Mouse (Mus musculus) lung, embryonic 14.5 days (tissue): ENCODE results near the gene 4933402N03Rik. TPM values are rescaled to one million over a fixed set of nuclear protein-coding genes. Genes with fewer than 3 reads are reported as not detected.
A peak's percentile ranks its signal among the peaks of the same experiment; 100 is the strongest.

Source experiments
- ATAC-seq: fragments of 200-750 bp; cut with Nextera tagmentation; 2 replicates; pipeline ENCODE4 v1.8.0; 2017; ENCODE audit warnings: mild to moderate bottlenecking, moderate TSS enrichment, moderate library complexity; ENCODE audit not compliant: insufficient read depth
- DNase-seq: peaks from one replicate; pipeline ENCODE4 v3.0.0-alpha.2; 2015
- H3K27ac ChIP-seq: fragments of 300-500 bp; sonication (generic); 2 replicates; pipeline ENCODE4 v1.5.1; 2014; ENCODE audit warnings: low read depth, mild to moderate bottlenecking, moderate library complexity
- H3K27me3 ChIP-seq: fragments of 300-500 bp; sonication (generic); 2 replicates; pipeline ENCODE4 v1.6.1; 2014; ENCODE audit warnings: low read length, control low read depth; ENCODE audit not compliant: insufficient read depth
- H3K36me3 ChIP-seq: fragments of 300-500 bp; sonication (generic); 2 replicates; pipeline ENCODE4 v1.6.1; 2014; ENCODE audit warnings: control low read depth; ENCODE audit not compliant: insufficient read depth
- H3K4me1 ChIP-seq: fragments of 300-500 bp; sonication (generic); 2 replicates; pipeline ENCODE4 v1.6.1; 2014; ENCODE audit warnings: antibody characterized with exemption, control low read depth; ENCODE audit not compliant: insufficient read depth
- H3K4me2 ChIP-seq: fragments of 300-500 bp; sonication (generic); 2 replicates; pipeline ENCODE4 v1.6.1; 2014; ENCODE audit warnings: mild to moderate bottlenecking
- H3K4me3 ChIP-seq: fragments of 300-500 bp; sonication (generic); 2 replicates; pipeline ENCODE4 v1.5.1; 2014; ENCODE audit warnings: low read depth, low read length
- H3K9ac ChIP-seq: fragments of 300-500 bp; sonication (generic); 2 replicates; pipeline ENCODE4 v1.6.1; 2014
- H3K9me3 ChIP-seq: fragments of 300-500 bp; sonication (generic); 2 replicates; pipeline ENCODE4 v1.6.1; 2016; ENCODE audit warnings: low read depth, low read length, control low read depth
- CTCF ChIP-seq: IDR thresholded peaks from 2 replicates; pipeline ENCODE4 v1.5.1; 2016; ENCODE audit warnings: antibody characterized with exemption, low read depth
- WGBS: fragments of 180-500 bp; shearing (Covaris S2); extraction: QIAGEN DNeasy Blood & Tissue Kit; methylation state at CpG from one replicate; pipeline ENCODE4 v1.1.7; 2014; 5-methylcytosine and 5-hydroxymethylcytosine counted together
- polyA plus RNA-seq: library from polyadenylated mRNA; unstranded; fragments of >200 nt; fragmentation: Nextera tagmentation; extraction: Ambion mirVana; gene quantifications from 2 replicates; pipeline ENCODE4 v1.2.1, GENCODE M21; 2014

Gene 4933402N03Rik
- not detected in 2 replicates for polyA plus RNA-seq

DNA sequence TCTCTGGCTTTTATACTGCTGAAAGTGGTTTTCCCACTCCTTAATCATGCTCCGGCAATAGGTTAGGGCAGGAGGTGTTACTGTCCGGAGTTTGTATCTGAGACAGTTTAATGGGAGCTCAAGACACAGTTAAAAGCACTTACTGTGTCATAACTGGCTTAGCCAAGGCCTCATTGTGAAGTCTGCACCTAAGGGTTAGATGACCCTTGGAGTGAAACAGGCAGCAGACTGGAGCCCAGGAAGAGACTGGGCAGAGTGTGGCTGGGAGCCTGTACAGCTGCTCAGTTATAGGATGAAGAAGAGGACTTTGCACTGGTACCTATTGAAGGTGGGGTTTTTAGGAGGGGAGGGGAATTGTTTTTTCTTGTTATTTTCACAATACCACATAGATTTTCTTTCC, at the start of gene 4933402N03Rik:
Gene 4933402N03Rik (minus strand): TSS at position 101 of the 400 bp plus-strand sequence.
- H3K27me3 ChIP-seq, result no peaks in the 10 kb centered on the region
- no peak within 1 kb of the TSS for H3K9ac ChIP-seq
- no peaks in the 10 kb centered on the region for H3K4me1 ChIP-seq
- DNase-seq (no peak), ATAC-seq (no peak)
- TF ChIP-seq CTCF, result no peak
- no peak within 1 kb of the TSS for H3K27ac ChIP-seq
- no peaks in the 10 kb centered on the region for H3K36me3 ChIP-seq
- no peak within 1 kb of the TSS for H3K4me3 ChIP-seq
- 74% methylated on average over 2 of the region's 2 CpGs for WGBS
- H3K9me3 ChIP-seq, result no peaks in the 10 kb centered on the region
- no peak within 1 kb of the TSS for H3K4me2 ChIP-seq

- H3K4me1 ChIP-seq, result no peaks in the 10 kb centered on the region
- no peaks in the 10 kb centered on the region for H3K9me3 ChIP-seq
- no peak overlapping the region for H3K9ac ChIP-seq
- H3K27me3 ChIP-seq, result no peaks in the 10 kb centered on the region
- H3K27ac ChIP-seq, result no peak overlapping the region
- H3K36me3 ChIP-seq, result no peaks in the 10 kb centered on the region
- no peak for DNase-seq
- no peak for TF ChIP-seq CTCF
- no peak overlapping the region for H3K4me3 ChIP-seq
- no peak overlapping the region for H3K4me2 ChIP-seq
- no peak for ATAC-seq
- WGBS, result 94% methylated on average over 14 of the region's 14 CpGs
Measured at GRCm38 (mm10) chr7:131187996-131188395, 41.9 kb upstream of the 4933402N03Rik start.

- no peak overlapping the region for H3K4me3 ChIP-seq
- ATAC-seq (no peak; the same call in 1 of the 2 replicates), DNase-seq (peak; percentile 35)
- H3K36me3 ChIP-seq, result no peaks in the 10 kb centered on the region
- no peaks in the 10 kb centered on the region for H3K9me3 ChIP-seq
- no peak for TF ChIP-seq CTCF
- no peaks in the 10 kb centered on the region for H3K27me3 ChIP-seq
- no peak overlapping the region for H3K4me2 ChIP-seq
- no peak overlapping the region for H3K9ac ChIP-seq
- H3K4me1 ChIP-seq, result no peaks in the 10 kb centered on the region
- WGBS, result 60% methylated on average over 8 of the region's 8 CpGs
- no peak overlapping the region for H3K27ac ChIP-seq
Measured at GRCm38 (mm10) chr7:131187047-131187446, 40.9 kb upstream of the 4933402N03Rik start.

GRCm38 (mm10) chr7:131184339-131184738, 38.2 kb upstream of the 4933402N03Rik start:
- Histone ChIP-seq H3K4me1 (no peaks in the 10 kb centered on the region), H3K9me3 (no peaks in the 10 kb centered on the region), H3K36me3 (no peaks in the 10 kb centered on the region), H3K9ac (no peak overlapping the region), H3K4me2 (no peak overlapping the region), H3K4me3 (no peak overlapping the region), H3K27ac (no peak overlapping the region), H3K27me3 (no peaks in the 10 kb centered on the region)
- peak; percentile 8 for DNase-seq
- ATAC-seq, result no peak
- no peak for TF ChIP-seq CTCF
- 57% methylated on average over 8 of the region's 8 CpGs for WGBS

GRCm38 (mm10) chr7:131182685-131183084, 36.6 kb upstream of the 4933402N03Rik start:
- Histone ChIP-seq H3K4me2 (no peak overlapping the region), H3K9me3 (no peaks in the 10 kb centered on the region), H3K36me3 (no peaks in the 10 kb centered on the region), H3K4me1 (no peaks in the 10 kb centered on the region), H3K27me3 (no peaks in the 10 kb centered on the region), H3K27ac (no peak overlapping the region), H3K9ac (no peak overlapping the region), H3K4me3 (no peak overlapping the region)
- DNase-seq (peak; percentile 56), ATAC-seq (no peak)
- peak; percentile 72 for TF ChIP-seq CTCF
- 39% methylated on average over 4 of the region's 4 CpGs for WGBS

GRCm38 (mm10) chr7:131174121-131174520, 28.0 kb upstream of the 4933402N03Rik start, which contains the start of gene 5430419D17Rik:
5430419D17Rik (plus strand) TSS chr7:131174402.
- no peaks in the 10 kb centered on the region for H3K4me1 ChIP-seq
- DNase-seq (no peak), ATAC-seq (no peak)
- no peak within 1 kb of the TSS for H3K9ac ChIP-seq
- H3K4me2 ChIP-seq, result no peak within 1 kb of the TSS
- no peak within 1 kb of the TSS for H3K27ac ChIP-seq
- no peaks in the 10 kb centered on the region for H3K9me3 ChIP-seq
- no peaks in the 10 kb centered on the region for H3K27me3 ChIP-seq
- H3K4me3 ChIP-seq, result no peak within 1 kb of the TSS
- 83% methylated on average over 9 of the region's 9 CpGs for WGBS
- TF ChIP-seq CTCF, result no peak
- no peaks in the 10 kb centered on the region for H3K36me3 ChIP-seq

GRCm38 (mm10) chr7:131169099-131169498, 23.0 kb upstream of the 4933402N03Rik start:
- H3K4me1 ChIP-seq, result no peaks in the 10 kb centered on the region
- H3K36me3 ChIP-seq, result no peaks in the 10 kb centered on the region
- H3K9ac ChIP-seq, result no peak overlapping the region
- no peak overlapping the region for H3K4me2 ChIP-seq
- no peak overlapping the region for H3K27ac ChIP-seq
- no peak for TF ChIP-seq CTCF
- WGBS, result 16% methylated on average over 2 of the region's 2 CpGs
- no peak overlapping the region for H3K4me3 ChIP-seq
- H3K9me3 ChIP-seq, result no peaks in the 10 kb centered on the region
- ATAC-seq (no peak), DNase-seq (no peak)
- H3K27me3 ChIP-seq, result no peaks in the 10 kb centered on the region

- Histone ChIP-seq H3K9me3 (no peaks in the 10 kb centered on the region), H3K27ac (no peak overlapping the region), H3K4me3 (no peak overlapping the region), H3K4me2 (no peak overlapping the region), H3K4me1 (no peaks in the 10 kb centered on the region), H3K27me3 (no peaks in the 10 kb centered on the region), H3K9ac (no peak overlapping the region), H3K36me3 (no peaks in the 10 kb centered on the region)
- no peak for TF ChIP-seq CTCF
- ATAC-seq (no peak), DNase-seq (no peak)
- 77% methylated on average over 3 of the region's 3 CpGs for WGBS
Measured at GRCm38 (mm10) chr7:131167771-131168170, 21.7 kb upstream of the 4933402N03Rik start.
